24 mouse cellular contexts compared by ENCODE assay signal in the genomic region with DNA sequence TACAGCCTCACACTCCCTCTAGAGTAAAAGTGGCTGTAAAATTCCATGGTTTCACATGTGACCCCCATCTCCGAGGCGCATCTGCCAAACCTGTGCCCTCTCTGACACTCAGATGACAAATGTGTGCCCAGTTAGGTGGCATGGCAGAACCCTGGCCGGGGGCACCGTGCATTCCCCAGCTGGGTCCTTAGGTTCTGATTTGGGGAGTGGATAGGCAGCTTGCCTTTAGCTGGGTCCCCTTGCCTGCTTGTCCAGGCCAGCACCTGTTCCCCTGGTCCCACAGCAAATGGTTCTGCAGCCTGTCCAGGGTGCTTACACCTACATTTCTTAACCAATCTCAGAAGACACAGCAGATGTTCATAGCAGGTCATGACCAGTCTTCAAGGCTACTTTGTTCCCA. TPM values are rescaled to one million over a fixed set of nuclear protein-coding genes. Genes with fewer than 3 reads are reported as not detected.
DNase-seq lines count a peak whose midpoint lies in the region; ATAC-seq and TF ChIP-seq lines count a peak whose summit lies in the region.
"Had no signal": no experiment of that assay in that cellular context is flagged by ENCODE, and none has a peak within 500 bp of the region (broad histone marks: within the 10 kb centered on the region; RNA-seq: fewer than 3 reads in every experiment).

No protein-coding gene starts in this region.

- peak overlapping the region; percentile 91 for H3K27ac ChIP-seq in gastrocnemius, adult 2 months
- peak overlapping the region; percentile 86 for H3K27ac ChIP-seq in kidney, adult 2 months (ENCODE audit: insufficient read depth, low read depth, low read length)
- H3K27ac ChIP-seq in lung, embryonic 15.5 days, result 0 out of 2 replicates have a peak overlapping the region, but pooled peaks have one; percentile 10
- peak overlapping the region; percentile 81 for H3K27ac ChIP-seq in stomach, postnatal 0 days (replicated peaks)
- H3K27ac ChIP-seq: hindbrain, embryonic 12.5 days had no signal

- no peak overlapping the region for H3K4me2 ChIP-seq in lung, embryonic 15.5 days
- H3K4me2 ChIP-seq in stomach, postnatal 0 days (replicated peaks; ENCODE audit: low read depth), result no peak overlapping the region
- H3K4me2 ChIP-seq: hindbrain, embryonic 12.5 days; liver, embryonic 15.5 days; midbrain, embryonic 13.5 days had no signal

- no peak for DNase-seq in gastrocnemius, adult 2 months
- no peak for DNase-seq in gastrocnemius, postnatal 10 days
- DNase-seq in kidney, adult 2 months, result no peak
- DNase-seq in kidney, adult 8-10 months, result no peak
- DNase-seq in lung, postnatal 4 days, result no peak
- DNase-seq in stomach, postnatal 0 days (ENCODE audit: low spot score), result no peak
- DNase-seq: adrenal gland, adult 8-10 months; cerebellum, adult 18-20 months; kidney, postnatal 4 days; right cerebral cortex, postnatal 25 days; thymus, postnatal 36 days had no signal

- TF ChIP-seq POLR2A in kidney, adult 2 months (IDR thresholded peaks at IDR 0.05; ENCODE audit: low read depth, low read length), result no peak

- WGBS in kidney, adult 2 months, result 66% methylated on average over 4 of the region's 4 CpGs
- 84% methylated on average over 4 of the region's 4 CpGs for WGBS in lung, embryonic 15.5 days
- WGBS in stomach, postnatal 0 days, result 87% methylated on average over 4 of the region's 4 CpGs

- intact Hi-C loops in gastrocnemius, adult 2 months (cut with DNase I), result no loop called here

- peak overlapping the region; percentile 96 for H3K4me3 ChIP-seq in gastrocnemius, adult 2 months
- H3K4me3 ChIP-seq in kidney, adult 2 months (ENCODE audit: insufficient read depth, low read depth, low read length), result no peak overlapping the region
- no peak overlapping the region for H3K4me3 ChIP-seq in lung, embryonic 15.5 days
- H3K4me3 ChIP-seq in stomach, postnatal 0 days (ENCODE audit: low read depth, low read length), result no peak overlapping the region
- H3K4me3 ChIP-seq: erythroblast, embryonic 14.5 days; hindbrain, embryonic 12.5 days; liver, embryonic 15.5 days; midbrain, embryonic 13.5 days had no signal

- no peak for ATAC-seq in lung, embryonic 15.5 days (ENCODE audit: borderline replicate concordance, extremely low read depth, low FRiP score, low TSS enrichment)
- ATAC-seq in stomach, postnatal 0 days (ENCODE audit: low FRiP score, low TSS enrichment), result no peak
- no peak for ATAC-seq in megakaryocyte-erythroid progenitor cell, adult 5-6 weeks (replicated peaks; ENCODE audit: low FRiP score, low TSS enrichment, poor library complexity, severe bottlenecking)
- ATAC-seq: forebrain, embryonic 14.5 days; inflammation-experienced regulatory T-cells, adult 6 months; midbrain, embryonic 13.5 days had no signal

- H3K9me3 ChIP-seq in lung, embryonic 15.5 days, result no peaks in the 10 kb centered on the region
- H3K9me3 ChIP-seq in stomach, postnatal 0 days (ENCODE audit: control insufficient read depth, low read length), result no peaks in the 10 kb centered on the region
- H3K9me3 ChIP-seq: hindbrain, embryonic 12.5 days; liver, embryonic 15.5 days; midbrain, embryonic 13.5 days had no signal

- no peaks in the 10 kb centered on the region for H3K27me3 ChIP-seq in kidney, adult 2 months (replicated peaks; ENCODE audit: control insufficient read depth, insufficient read depth, low read length)
- H3K27me3 ChIP-seq in lung, embryonic 15.5 days, result no peaks in the 10 kb centered on the region
- H3K27me3 ChIP-seq in stomach, postnatal 0 days (ENCODE audit: control insufficient read depth, insufficient read depth, low read length), result no peaks in the 10 kb centered on the region
- H3K27me3 ChIP-seq: hindbrain, embryonic 12.5 days; liver, embryonic 15.5 days; midbrain, embryonic 13.5 days had no signal

- no peak for TF ChIP-seq EP300 in stomach, postnatal 0 days (optimal IDR thresholded peaks at IDR 0.05)

- 0 out of 2 replicates have a peak, but pooled peaks cover 2% of the 10 kb centered on the region for H3K36me3 ChIP-seq in kidney, adult 2 months (ENCODE audit: control insufficient read depth, insufficient read depth, low read length)
- peaks cover 29% of the 10 kb centered on the region for H3K36me3 ChIP-seq in lung, embryonic 15.5 days
- peaks cover 12% of the 10 kb centered on the region; the same call in 1 of the 2 replicates for H3K36me3 ChIP-seq in stomach, postnatal 0 days (ENCODE audit: control insufficient read depth, insufficient read depth, low read length)

- H3K9ac ChIP-seq in lung, embryonic 15.5 days, result no peak overlapping the region
- H3K9ac ChIP-seq in stomach, postnatal 0 days (ENCODE audit: low read length), result 0 out of 2 replicates have a peak overlapping the region, but pooled peaks have one; percentile 4
- H3K9ac ChIP-seq: hindbrain, embryonic 12.5 days; liver, embryonic 15.5 days had no signal

- no peak for TF ChIP-seq CTCF in gastrocnemius, adult 2 months (IDR thresholded peaks at IDR 0.05)
- no peak for TF ChIP-seq CTCF in kidney, adult 2 months (conservative IDR thresholded peaks at IDR 0.05; ENCODE audit: insufficient read depth, insufficient read length, low read depth, low read length)
- TF ChIP-seq CTCF in stomach, postnatal 0 days (IDR thresholded peaks at IDR 0.05; ENCODE audit: low read depth), result no peak

- peaks cover 25% of the 10 kb centered on the region for H3K4me1 ChIP-seq in kidney, adult 2 months (ENCODE audit: control insufficient read depth, insufficient read depth, low read length)
- H3K4me1 ChIP-seq in lung, embryonic 15.5 days, result peaks cover 60% of the 10 kb centered on the region
- H3K4me1 ChIP-seq in stomach, postnatal 0 days (replicated peaks; ENCODE audit: control insufficient read depth, insufficient read depth), result peaks cover 8% of the 10 kb centered on the region

RNA-seq across cellular contexts. Expression of a gene that starts 3.0 kb away (rescaled TPM):
- total RNA-seq in gastrocnemius, adult 2 months (2021), result 1 to 10 TPM; 1.1 to 1.4 TPM
- total RNA-seq in gastrocnemius, postnatal 10 days (2021), result under 1 TPM; 0.42 to 0.86 TPM
- 6.4 and 12.7 TPM in 2 replicates for polyA plus RNA-seq in kidney, adult 2 months (2012; rRNA removed)
- polyA plus RNA-seq in lung, embryonic 15.5 days (2015; fragmentation: Nextera tagmentation; extraction: Ambion mirVana), result 0.10 and 0.25 TPM in 2 replicates
- polyA plus RNA-seq in stomach, postnatal 0 days (2015; fragmentation: Nextera tagmentation; extraction: Ambion mirVana), result 0.05 and 0.11 TPM in 2 replicates
- 2.2 TPM in 1 of 2 replicates, not detected in the other for total RNA-seq in megakaryocyte-erythroid progenitor cell, adult 5-6 weeks (2014; fragmentation: Nextera tagmentation)
- 0.09 TPM in 1 of 2 replicates, not detected in the other for total RNA-seq in megakaryocyte-erythroid progenitor cell, adult 5-6 weeks (2017)
- total RNA-seq: common myeloid progenitor, adult 5-6 weeks had no signal
- polyA plus RNA-seq: erythroblast, embryonic 14.5 days had no signal

RNA-seq across cellular contexts. Expression of a gene that starts 5.9 kb away (rescaled TPM):
- 10 to 100 TPM; 19.6 to 37.9 TPM for total RNA-seq in gastrocnemius, adult 2 months (2021)
- total RNA-seq in gastrocnemius, postnatal 10 days (2021), result 10 to 100 TPM; 21.2 to 22.1 TPM
- polyA plus RNA-seq in kidney, adult 2 months (2012; rRNA removed), result 42.0 and 45.4 TPM in 2 replicates
- 39.1 and 40.9 TPM in 2 replicates for polyA plus RNA-seq in lung, embryonic 15.5 days (2015; fragmentation: Nextera tagmentation; extraction: Ambion mirVana)
- 30.3 and 31.7 TPM in 2 replicates for polyA plus RNA-seq in stomach, postnatal 0 days (2015; fragmentation: Nextera tagmentation; extraction: Ambion mirVana)
- total RNA-seq in megakaryocyte-erythroid progenitor cell, adult 5-6 weeks (2014; fragmentation: Nextera tagmentation), result 14.4 and 14.9 TPM in 2 replicates
- total RNA-seq in megakaryocyte-erythroid progenitor cell, adult 5-6 weeks (2017), result 8.3 and 10.7 TPM in 2 replicates

RNA-seq across cellular contexts. Expression of a gene that starts 22.6 kb away (rescaled TPM):
- total RNA-seq in gastrocnemius, adult 2 months (2021), result 10 to 100 TPM; 27.8 to 34.5 TPM
- 10 to 100 TPM; 11.3 to 12.4 TPM for total RNA-seq in gastrocnemius, postnatal 10 days (2021)
- 117 and 130 TPM in 2 replicates for polyA plus RNA-seq in kidney, adult 2 months (2012; rRNA removed)
- polyA plus RNA-seq in lung, embryonic 15.5 days (2015; fragmentation: Nextera tagmentation; extraction: Ambion mirVana), result 7.1 and 7.3 TPM in 2 replicates
- 5.8 and 7.1 TPM in 2 replicates for polyA plus RNA-seq in stomach, postnatal 0 days (2015; fragmentation: Nextera tagmentation; extraction: Ambion mirVana)
- total RNA-seq in megakaryocyte-erythroid progenitor cell, adult 5-6 weeks (2014; fragmentation: Nextera tagmentation), result not detected in 2 replicates
- total RNA-seq in megakaryocyte-erythroid progenitor cell, adult 5-6 weeks (2017), result not detected in 2 replicates

RNA-seq across cellular contexts. Expression of a gene that starts 37.5 kb away (rescaled TPM):
- 1 to 10 TPM in 1 of 2 experiments, not detected in 1; 1.8 TPM for total RNA-seq in gastrocnemius, adult 2 months (2021)
- not detected for total RNA-seq in gastrocnemius, postnatal 10 days (2021)
- polyA plus RNA-seq in kidney, adult 2 months (2012; rRNA removed), result not detected in 2 replicates
- polyA plus RNA-seq in lung, embryonic 15.5 days (2015; fragmentation: Nextera tagmentation; extraction: Ambion mirVana), result not detected in 2 replicates
- not detected in 2 replicates for polyA plus RNA-seq in stomach, postnatal 0 days (2015; fragmentation: Nextera tagmentation; extraction: Ambion mirVana)
- 1.8 and 15.1 TPM in 2 replicates for total RNA-seq in megakaryocyte-erythroid progenitor cell, adult 5-6 weeks (2014; fragmentation: Nextera tagmentation)
- total RNA-seq in megakaryocyte-erythroid progenitor cell, adult 5-6 weeks (2017), result not detected in 2 replicates
- total RNA-seq: adrenal gland, adult 8-10 months; common myeloid progenitor, adult 5-6 weeks; heart, adult 18-20 months; layer of hippocampus, postnatal 25 days had no signal
- polyA plus RNA-seq: embryonic facial prominence, embryonic 11.5 days; erythroblast, embryonic 14.5 days; forebrain, embryonic 14.5 days; hindbrain, embryonic 12.5 days; liver, embryonic 15.5 days; midbrain, embryonic 13.5 days; neural tube, embryonic 14.5 days had no signal

RNA-seq across cellular contexts. Expression of a gene that starts 37.7 kb away (rescaled TPM):
- 10 to 100 TPM; 23.4 to 30.3 TPM for total RNA-seq in gastrocnemius, adult 2 months (2021)
- total RNA-seq in gastrocnemius, postnatal 10 days (2021), result 10 to 100 TPM; 13.6 to 16.0 TPM
- polyA plus RNA-seq in kidney, adult 2 months (2012; rRNA removed), result 71.6 and 88.3 TPM in 2 replicates
- 10.6 and 11.3 TPM in 2 replicates for polyA plus RNA-seq in lung, embryonic 15.5 days (2015; fragmentation: Nextera tagmentation; extraction: Ambion mirVana)
- 81.2 and 89.3 TPM in 2 replicates for polyA plus RNA-seq in stomach, postnatal 0 days (2015; fragmentation: Nextera tagmentation; extraction: Ambion mirVana)
- 16.1 and 17.2 TPM in 2 replicates for total RNA-seq in megakaryocyte-erythroid progenitor cell, adult 5-6 weeks (2014; fragmentation: Nextera tagmentation)
- total RNA-seq in megakaryocyte-erythroid progenitor cell, adult 5-6 weeks (2017), result 15.9 and 19.4 TPM in 2 replicates

Comparison
In these comparisons a context has a peak if more than half of its experiments do, and no peak if none do; other contexts are left out.
1. H3K27ac ChIP-seq: peak in every context shown above with its lines; median percentile 91 in gastrocnemius, adult 2 months; 86 in kidney, adult 2 months; 81 in stomach, postnatal 0 days; 10 in lung, embryonic 15.5 days.
2. RNA of a gene that starts 22.6 kb away (total RNA-seq): 27.8 to 34.5 TPM in gastrocnemius, adult 2 months and 11.3 to 12.4 TPM in gastrocnemius, postnatal 10 days; not detected in megakaryocyte-erythroid progenitor cell, adult 5-6 weeks; every median in the first group is over 10 times any median in the second.